Mouse (Mus musculus): Measurements from ENCODE around the gene Rnpep.

Gene Rnpep

GRCm38 (mm10) chr1:135283826-135284291, at the start of gene Rnpep:
Gene Rnpep, minus strand, starts transcription at chr1:135284084.
- peak; percentile 62 for DNase-seq (ENCODE audit: low spot score)

GRCm38 (mm10) chr1:135330578-135330977, 46.7 kb upstream of the Rnpep start:
- DNase-seq (ENCODE audit: low spot score), result no peak

GRCm38 (mm10) chr1:135328368-135328767, 44.5 kb upstream of the Rnpep start:
- DNase-seq (ENCODE audit: low spot score), result no peak

GRCm38 (mm10) chr1:135325934-135326333, 42.0 kb upstream of the Rnpep start:
- no peak for DNase-seq (ENCODE audit: low spot score)

GRCm38 (mm10) chr1:135324571-135324970, 40.7 kb upstream of the Rnpep start, which contains the start of gene Lmod1:
Gene Lmod1, plus strand, starts transcription at chr1:135324807.
- peak; percentile 27 for DNase-seq (ENCODE audit: low spot score)

- DNase-seq (ENCODE audit: low spot score), result no peak
Observed at GRCm38 (mm10) chr1:135323367-135323901, 39.5 kb upstream of the Rnpep start.

GRCm38 (mm10) chr1:135313284-135314031, 29.6 kb upstream of the Rnpep start, which contains the start of gene Timm17a:
Gene Timm17a, minus strand, starts transcription at chr1:135313778.
- DNase-seq (ENCODE audit: low spot score), result peak; percentile 88

- DNase-seq (ENCODE audit: low spot score), result no peak
Observed at GRCm38 (mm10) chr1:135312201-135312600, 28.3 kb upstream of the Rnpep start.

GRCm38 (mm10) chr1:135311356-135311755, 27.5 kb upstream of the Rnpep start:
- no peak for DNase-seq (ENCODE audit: low spot score)

- no peak for DNase-seq (ENCODE audit: low spot score)
Observed at GRCm38 (mm10) chr1:135290908-135291307, 7.0 kb upstream of the Rnpep start.

- no peak for DNase-seq (ENCODE audit: low spot score)
Observed at GRCm38 (mm10) chr1:135286311-135286710, 2.4 kb upstream of the Rnpep start.

- no peak for DNase-seq (ENCODE audit: low spot score)
Observed at GRCm38 (mm10) chr1:135283287-135283825, 528 bp downstream of the Rnpep start.

GRCm38 (mm10) chr1:135282536-135283286, 1.2 kb downstream of the Rnpep start:
- no peak for DNase-seq (ENCODE audit: low spot score)

GRCm38 (mm10) chr1:135281841-135282240, 2.0 kb downstream of the Rnpep start:
- DNase-seq (ENCODE audit: low spot score), result no peak

GRCm38 (mm10) chr1:135280646-135281045, 3.2 kb downstream of the Rnpep start:
- DNase-seq (ENCODE audit: low spot score), result peak; percentile 61

GRCm38 (mm10) chr1:135271371-135271770, 12.5 kb downstream of the Rnpep start:
- no peak for DNase-seq (ENCODE audit: low spot score)

- no peak for DNase-seq (ENCODE audit: low spot score)
Observed at GRCm38 (mm10) chr1:135267663-135268446, 16.0 kb downstream of the Rnpep start.

GRCm38 (mm10) chr1:135265834-135266233, 18.1 kb downstream of the Rnpep start:
- no peak for DNase-seq (ENCODE audit: low spot score)

- DNase-seq (ENCODE audit: low spot score), result no peak
Observed at GRCm38 (mm10) chr1:135263316-135263715, 20.6 kb downstream of the Rnpep start.

GRCm38 (mm10) chr1:135262329-135262728, 21.6 kb downstream of the Rnpep start:
- DNase-seq (ENCODE audit: low spot score), result no peak

GRCm38 (mm10) chr1:135260931-135261330, 23.0 kb downstream of the Rnpep start:
- no peak for DNase-seq (ENCODE audit: low spot score)

- peak; percentile 87 for DNase-seq (ENCODE audit: low spot score)
Observed at GRCm38 (mm10) chr1:135259128-135259436, 24.8 kb downstream of the Rnpep start.
